Mouse (Mus musculus): ENCODE measurements around the gene Ddit4. TPM values are rescaled to one million over a fixed set of nuclear protein-coding genes. Genes with fewer than 3 reads are reported as not detected.

Gene Ddit4
- polyA plus RNA-seq, 1 experiment = 35.0 TPM

DNA sequence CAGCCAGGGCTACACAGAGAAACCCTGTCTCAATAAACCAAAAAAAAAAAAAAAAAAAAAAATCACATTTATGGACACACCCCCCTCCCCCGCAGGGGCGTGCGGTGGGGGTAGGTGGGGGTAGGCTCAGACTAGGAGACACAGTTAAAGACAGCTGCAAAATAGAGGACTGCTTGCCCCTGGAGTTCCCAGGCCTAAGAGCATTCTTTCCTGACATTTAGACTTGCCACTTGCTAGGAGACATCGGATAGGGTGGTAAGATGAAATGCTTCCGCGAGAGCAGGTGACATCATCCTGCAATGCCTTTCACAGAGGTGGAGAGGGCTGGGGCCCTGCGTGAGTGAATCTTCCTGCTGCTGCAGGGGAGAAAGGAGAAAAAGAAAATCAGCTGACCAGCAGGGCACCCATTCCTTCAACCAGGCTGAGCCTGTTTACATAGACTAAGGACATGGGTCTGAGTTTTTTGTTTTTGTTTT lies 2.0 kb upstream of the Ddit4 start:
- Histone ChIP-seq H3K36me3 (ENCODE audit: control insufficient read depth, insufficient read depth, low read length) (peaks cover 6% of the 10 kb centered on the region), H3K4me1 (ENCODE audit: control insufficient read depth, insufficient read depth, insufficient read length, low read length) (peaks cover 17% of the 10 kb centered on the region), H3K27ac (ENCODE audit: insufficient read depth, low read depth, low read length) (no peak overlapping the region), H3K27me3 (ENCODE audit: control insufficient read depth, insufficient read depth, low read length) (no peaks in the 10 kb centered on the region), H3K4me3 (ENCODE audit: low read depth, low read length) (no peak overlapping the region)
- TF ChIP-seq CTCF (IDR thresholded peaks at IDR 0.05; ENCODE audit: extremely low read depth, insufficient read length, insufficient replicate concordance, low read depth, low read length) (no peak), POLR2A (IDR thresholded peaks at IDR 0.05; ENCODE audit: low read depth, low read length) (no peak)
- WGBS = 39% methylated on average over 7 of the region's 7 CpGs

DNA sequence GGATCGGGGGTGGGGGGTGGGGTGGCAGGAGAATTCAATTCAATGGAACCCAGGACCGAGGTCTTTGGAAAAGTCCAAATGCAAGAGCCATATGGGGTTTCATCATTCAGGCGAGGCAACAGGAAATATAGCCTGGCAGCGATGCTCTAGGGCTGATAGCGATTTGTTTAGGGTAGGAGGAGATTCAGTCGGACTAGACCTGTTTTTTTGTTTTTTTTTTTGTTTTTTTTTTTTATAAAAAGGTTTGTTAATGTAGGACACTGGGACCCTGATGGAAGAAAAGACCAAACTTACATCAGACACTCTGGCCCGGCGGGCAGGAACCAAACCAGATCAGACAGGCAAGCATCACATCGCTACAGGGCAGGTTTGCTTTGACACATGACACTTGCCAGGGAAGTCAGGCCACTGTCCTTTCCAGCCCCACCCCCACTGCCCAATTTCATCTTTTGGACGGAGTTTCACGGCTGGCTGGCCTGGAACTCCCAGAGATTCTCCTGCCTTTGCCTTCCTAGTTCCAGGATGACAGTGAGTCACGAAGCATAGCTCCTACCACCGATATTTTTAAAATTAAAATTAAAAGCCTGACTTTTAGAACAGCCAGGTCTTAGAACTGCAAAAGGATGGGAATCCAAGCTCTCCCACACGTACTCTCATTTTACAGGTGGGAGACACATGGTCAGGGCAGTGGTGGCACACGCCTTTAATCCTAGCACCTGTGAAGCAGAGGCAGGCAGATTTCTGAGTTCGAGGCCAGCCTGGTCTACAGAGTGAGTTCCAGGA lies 1.3 kb upstream of the Ddit4 start:
- no peak for TF ChIP-seq POLR2A (IDR thresholded peaks at IDR 0.05; ENCODE audit: low read depth, low read length)
- TF ChIP-seq CTCF (IDR thresholded peaks at IDR 0.05; ENCODE audit: extremely low read depth, insufficient read length, insufficient replicate concordance, low read depth, low read length) = no peak
- WGBS = 44% methylated on average over 16 of the region's 16 CpGs
- no peaks in the 10 kb centered on the region for H3K27me3 ChIP-seq (ENCODE audit: control insufficient read depth, insufficient read depth, low read length)
- peaks cover 22% of the 10 kb centered on the region for H3K4me1 ChIP-seq (ENCODE audit: control insufficient read depth, insufficient read depth, insufficient read length, low read length)
- peak overlapping the region; percentile 67; the same call in 1 of the 2 replicates for H3K4me3 ChIP-seq (ENCODE audit: low read depth, low read length)
- H3K27ac ChIP-seq (ENCODE audit: insufficient read depth, low read depth, low read length) = no peak overlapping the region
- peaks cover 6% of the 10 kb centered on the region for H3K36me3 ChIP-seq (ENCODE audit: control insufficient read depth, insufficient read depth, low read length)

DNA sequence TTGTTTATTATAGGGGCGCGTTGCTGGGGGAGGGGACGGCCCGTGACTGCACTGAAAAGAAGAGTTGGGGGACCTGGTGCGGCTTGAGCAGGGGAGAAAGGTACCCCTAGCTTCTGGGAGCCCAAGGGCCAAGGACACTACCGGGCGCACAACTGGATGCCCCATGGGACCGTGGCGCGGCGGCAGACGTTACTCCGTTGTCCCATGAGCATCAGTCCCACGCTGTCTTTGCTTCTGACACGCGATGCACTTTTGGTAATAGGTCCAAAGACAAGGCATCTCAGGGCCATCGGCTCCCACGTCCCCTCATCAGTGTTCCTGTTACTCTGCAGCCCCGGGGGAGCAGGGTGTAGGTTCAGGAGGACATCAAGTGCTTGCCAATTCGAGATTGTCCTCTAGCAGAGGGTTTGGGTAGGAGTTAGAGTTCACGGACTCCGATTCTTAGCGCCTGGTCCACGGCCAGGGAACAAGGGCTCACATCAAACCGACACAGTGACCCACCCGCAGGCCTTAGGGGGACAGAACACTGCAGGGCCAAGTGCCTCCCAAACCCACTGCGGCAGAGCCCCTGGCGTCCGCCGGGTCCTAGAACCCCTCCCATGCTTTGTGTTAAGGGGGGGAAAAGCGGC lies 632 bp upstream of the Ddit4 start:
- no peak for TF ChIP-seq CTCF (IDR thresholded peaks at IDR 0.05; ENCODE audit: extremely low read depth, insufficient read length, insufficient replicate concordance, low read depth, low read length)
- no peak; the same call in 1 of the 2 replicates for TF ChIP-seq POLR2A (IDR thresholded peaks at IDR 0.05; ENCODE audit: low read depth, low read length)
- WGBS = under 1% methylated on average over 31 of the region's 31 CpGs
- H3K4me1 ChIP-seq (ENCODE audit: control insufficient read depth, insufficient read depth, insufficient read length, low read length) = peaks cover 22% of the 10 kb centered on the region
- H3K27ac ChIP-seq (ENCODE audit: insufficient read depth, low read depth, low read length) = peak overlapping the region; percentile 79
- H3K4me3 ChIP-seq (ENCODE audit: low read depth, low read length) = peak overlapping the region; percentile 67
- H3K27me3 ChIP-seq (ENCODE audit: control insufficient read depth, insufficient read depth, low read length) = no peaks in the 10 kb centered on the region
- peaks cover 6% of the 10 kb centered on the region for H3K36me3 ChIP-seq (ENCODE audit: control insufficient read depth, insufficient read depth, low read length)

DNA sequence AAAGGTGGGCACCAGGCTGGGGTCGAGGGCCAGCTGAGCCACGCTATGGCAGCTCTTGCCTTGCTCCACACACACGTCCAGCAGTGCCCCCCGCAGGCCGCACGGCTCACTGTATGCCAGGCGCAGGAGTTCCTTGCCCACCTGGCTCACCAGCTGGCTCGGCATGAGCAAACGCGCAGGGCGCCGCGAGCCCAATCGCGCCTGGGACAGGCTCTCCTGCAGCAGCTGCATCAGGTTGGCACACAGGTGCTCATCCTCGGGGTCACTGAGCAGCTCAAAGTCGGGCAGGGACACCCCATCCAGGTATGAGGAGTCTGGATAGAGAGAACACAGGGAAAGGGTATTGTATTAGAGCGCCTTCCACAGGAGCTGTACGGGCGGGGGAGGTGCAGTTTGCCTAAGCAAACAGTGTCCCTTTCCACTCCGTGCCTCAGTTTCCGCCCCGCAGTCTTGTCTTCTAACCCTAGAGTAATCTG lies 880 bp downstream of the Ddit4 start:
- peaks cover 22% of the 10 kb centered on the region for H3K4me1 ChIP-seq (ENCODE audit: control insufficient read depth, insufficient read depth, insufficient read length, low read length)
- H3K27me3 ChIP-seq (ENCODE audit: control insufficient read depth, insufficient read depth, low read length) = no peaks in the 10 kb centered on the region
- H3K4me3 ChIP-seq (ENCODE audit: low read depth, low read length) = peak overlapping the region; percentile 90
- peaks cover 6% of the 10 kb centered on the region for H3K36me3 ChIP-seq (ENCODE audit: control insufficient read depth, insufficient read depth, low read length)
- TF ChIP-seq POLR2A (IDR thresholded peaks at IDR 0.05; ENCODE audit: low read depth, low read length) = no peak; the same call in 1 of the 2 replicates
- TF ChIP-seq CTCF (IDR thresholded peaks at IDR 0.05; ENCODE audit: extremely low read depth, insufficient read length, insufficient replicate concordance, low read depth, low read length) = 0 out of 2 replicates have a peak, but pooled peaks have one; percentile 29
- WGBS = 2% methylated on average over 23 of the region's 23 CpGs
- peak overlapping the region; percentile 92 for H3K27ac ChIP-seq (ENCODE audit: insufficient read depth, low read depth, low read length)

DNA sequence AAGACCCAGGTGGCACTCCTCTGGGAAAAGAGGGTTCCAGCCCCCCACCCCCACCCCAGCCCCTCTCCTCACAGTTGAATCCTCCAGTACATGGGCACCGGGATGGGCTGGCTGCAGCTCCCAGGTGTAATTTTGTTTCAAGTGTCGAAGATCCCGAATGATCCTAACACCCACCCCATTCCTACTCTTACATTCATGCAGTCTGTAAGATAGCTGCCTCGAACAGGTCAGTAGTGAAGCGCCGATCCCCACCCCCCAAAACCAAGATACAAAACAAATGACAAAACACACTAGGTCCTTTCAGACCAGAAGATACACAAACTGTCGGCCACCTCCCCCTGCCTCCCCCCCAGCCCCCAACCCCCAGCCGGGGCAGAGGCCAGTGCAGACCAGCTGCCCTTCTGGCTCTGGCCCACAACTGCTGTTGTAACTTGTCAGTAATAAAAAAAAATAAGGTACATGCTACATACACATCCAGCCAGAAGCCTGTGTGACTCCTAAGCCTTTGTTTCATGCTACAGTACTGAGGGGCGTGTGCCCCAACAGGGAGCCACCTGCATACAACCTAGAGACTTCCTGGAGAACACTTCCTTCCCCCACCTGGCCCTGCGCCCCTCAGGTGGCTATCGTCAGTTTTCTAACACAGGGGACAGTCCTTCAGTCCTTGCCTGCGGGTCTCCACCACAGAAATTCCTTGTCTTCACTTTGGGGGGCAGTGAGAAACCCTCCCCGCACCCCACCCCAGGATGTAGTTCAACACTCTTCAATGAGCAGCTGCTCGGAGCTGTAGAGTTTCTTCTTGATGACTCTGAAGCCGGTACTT lies 1.6 kb downstream of the Ddit4 start:
- H3K4me1 ChIP-seq (ENCODE audit: control insufficient read depth, insufficient read depth, insufficient read length, low read length) = peaks cover 22% of the 10 kb centered on the region
- H3K27me3 ChIP-seq (ENCODE audit: control insufficient read depth, insufficient read depth, low read length) = no peaks in the 10 kb centered on the region
- peak overlapping the region; percentile 90 for H3K4me3 ChIP-seq (ENCODE audit: low read depth, low read length)
- WGBS = 18% methylated on average over 15 of the region's 15 CpGs
- H3K27ac ChIP-seq (ENCODE audit: insufficient read depth, low read depth, low read length) = peak overlapping the region; percentile 92
- no peak for TF ChIP-seq CTCF (IDR thresholded peaks at IDR 0.05; ENCODE audit: extremely low read depth, insufficient read length, insufficient replicate concordance, low read depth, low read length)
- TF ChIP-seq POLR2A (IDR thresholded peaks at IDR 0.05; ENCODE audit: low read depth, low read length) = no peak
- peaks cover 6% of the 10 kb centered on the region for H3K36me3 ChIP-seq (ENCODE audit: control insufficient read depth, insufficient read depth, low read length)

DNA sequence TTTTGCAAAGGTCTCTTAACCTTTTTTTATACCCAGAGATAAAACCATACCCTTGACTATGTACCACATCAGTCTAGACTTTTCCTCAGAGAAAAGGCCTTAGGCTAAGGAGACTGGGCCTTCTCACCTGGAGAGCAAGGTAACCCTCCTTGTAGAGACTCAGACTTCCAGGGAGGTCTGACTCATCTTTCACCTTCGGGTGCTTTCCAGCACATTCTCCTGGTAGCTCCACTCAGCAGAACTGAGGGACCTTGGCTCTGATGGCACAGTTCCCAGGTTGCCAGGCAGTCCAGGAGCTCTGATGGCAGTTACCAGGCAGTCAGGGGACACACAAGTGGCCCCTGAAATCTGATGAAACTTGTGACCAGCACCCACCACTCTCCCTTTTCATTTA lies 2.4 kb downstream of the Ddit4 start:
- Histone ChIP-seq H3K27me3 (ENCODE audit: control insufficient read depth, insufficient read depth, low read length) (no peaks in the 10 kb centered on the region), H3K27ac (ENCODE audit: insufficient read depth, low read depth, low read length) (peak overlapping the region; percentile 94), H3K36me3 (ENCODE audit: control insufficient read depth, insufficient read depth, low read length) (peaks cover 6% of the 10 kb centered on the region), H3K4me1 (ENCODE audit: control insufficient read depth, insufficient read depth, insufficient read length, low read length) (peaks cover 22% of the 10 kb centered on the region), H3K4me3 (ENCODE audit: low read depth, low read length) (peak overlapping the region; percentile 2; the same call in 1 of the 2 replicates)
- WGBS = 11% methylated on average over 1 of the region's 1 CpGs
- no peak for TF ChIP-seq CTCF (IDR thresholded peaks at IDR 0.05; ENCODE audit: extremely low read depth, insufficient read length, insufficient replicate concordance, low read depth, low read length)
